Mouse (Mus musculus): Measurements from ENCODE around the gene Cenps. TPM values are rescaled to one million over a fixed set of nuclear protein-coding genes. Genes with fewer than 3 reads are reported as not detected.

Gene Cenps
- polyA plus RNA-seq, 1 experiment from 2014 or later: 44.7 TPM

- Histone ChIP-seq H3K9ac (ENCODE audit: low read depth, low read length) (peak overlapping the region; percentile 69), H3K4me2 (replicated peaks; ENCODE audit: low read depth, low read length) (peak overlapping the region; percentile 53), H3K27me3 (ENCODE audit: control insufficient read depth, insufficient read depth, low read length) (no peaks in the 10 kb centered on the region), H3K9me3 (ENCODE audit: control insufficient read depth, low read length) (no peaks in the 10 kb centered on the region), H3K4me3 (ENCODE audit: low read depth, low read length) (peak overlapping the region; percentile 61), H3K4me1 (replicated peaks; ENCODE audit: control insufficient read depth, insufficient read depth, low read length) (no peaks in the 10 kb centered on the region), H3K27ac (ENCODE audit: low read depth, low read length) (no peak overlapping the region; the same call in 1 of the 2 replicates), H3K36me3 (ENCODE audit: control insufficient read depth, insufficient read depth, low read length) (no peaks in the 10 kb centered on the region)
- ATAC-seq (ENCODE audit: low FRiP score) (no peak), DNase-seq (ENCODE audit: low spot score) (peak; percentile 26)
- 70% methylated on average over 18 of the region's 18 CpGs for WGBS
Observed at GRCm38 (mm10) chr4:149136116-149136850, 1.1 kb downstream of the Cenps start.

GRCm38 (mm10) chr4:149133395-149133794 lies 4.0 kb downstream of the Cenps start:
- H3K4me1 ChIP-seq (replicated peaks; ENCODE audit: control insufficient read depth, insufficient read depth, low read length): no peaks in the 10 kb centered on the region
- H3K36me3 ChIP-seq (ENCODE audit: control insufficient read depth, insufficient read depth, low read length): no peaks in the 10 kb centered on the region
- no peak overlapping the region for H3K4me3 ChIP-seq (ENCODE audit: low read depth, low read length)
- 88% methylated on average over 5 of the region's 5 CpGs for WGBS
- DNase-seq (ENCODE audit: low spot score) (no peak), ATAC-seq (ENCODE audit: low FRiP score) (no peak)
- H3K9me3 ChIP-seq (ENCODE audit: control insufficient read depth, low read length): no peaks in the 10 kb centered on the region
- no peak overlapping the region for H3K4me2 ChIP-seq (replicated peaks; ENCODE audit: low read depth, low read length)
- H3K27me3 ChIP-seq (ENCODE audit: control insufficient read depth, insufficient read depth, low read length): no peaks in the 10 kb centered on the region
- no peak overlapping the region for H3K27ac ChIP-seq (ENCODE audit: low read depth, low read length)
- H3K9ac ChIP-seq (ENCODE audit: low read depth, low read length): no peak overlapping the region

DNA sequence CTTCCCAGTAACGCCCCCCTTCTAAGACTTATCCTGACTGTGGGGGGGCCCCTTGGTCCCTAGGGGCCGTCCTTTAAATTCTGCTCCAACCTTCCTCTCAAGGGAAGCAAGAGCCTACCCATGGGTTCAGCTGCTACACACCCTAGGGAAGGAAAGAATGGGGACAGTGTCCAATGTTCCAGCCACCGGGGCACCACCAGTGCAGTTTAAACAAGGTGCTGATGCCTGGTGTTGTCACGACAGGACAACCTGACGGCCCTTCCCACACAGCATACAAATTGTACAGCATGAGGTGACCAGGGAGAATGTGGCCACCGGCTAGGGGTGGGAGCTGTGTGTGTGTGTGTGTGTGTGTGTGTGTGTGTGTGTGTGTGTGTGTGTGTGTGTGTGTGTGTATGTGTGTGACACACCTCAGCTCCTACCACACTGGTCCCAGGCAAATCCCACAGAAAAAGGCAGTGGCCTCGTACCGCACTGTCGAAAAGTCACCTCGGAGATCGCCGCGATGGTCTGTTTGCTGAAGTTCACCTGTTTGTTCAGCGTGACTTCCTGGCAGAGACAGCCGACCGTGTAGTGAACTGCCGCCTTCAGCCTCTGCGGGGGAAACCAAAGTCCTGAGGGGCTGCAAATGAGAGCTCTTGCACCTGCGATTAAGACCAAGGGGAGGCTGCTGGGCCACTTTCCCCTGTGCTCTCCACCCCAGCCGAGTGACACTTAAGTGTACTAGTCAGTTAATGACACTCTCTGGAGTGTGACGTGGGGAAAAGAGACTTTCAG lies 5.5 kb downstream of the Cenps start:
- H3K9ac ChIP-seq (ENCODE audit: low read depth, low read length): no peak overlapping the region
- no peak for ATAC-seq (ENCODE audit: low FRiP score)
- H3K27me3 ChIP-seq (ENCODE audit: control insufficient read depth, insufficient read depth, low read length): no peaks in the 10 kb centered on the region
- 88% methylated on average over 21 of the region's 21 CpGs for WGBS
- H3K9me3 ChIP-seq (ENCODE audit: control insufficient read depth, low read length): no peaks in the 10 kb centered on the region
- no peak overlapping the region for H3K27ac ChIP-seq (ENCODE audit: low read depth, low read length)
- H3K4me2 ChIP-seq (replicated peaks; ENCODE audit: low read depth, low read length): no peak overlapping the region
- H3K4me3 ChIP-seq (ENCODE audit: low read depth, low read length): no peak overlapping the region
- H3K4me1 ChIP-seq (replicated peaks; ENCODE audit: control insufficient read depth, insufficient read depth, low read length): no peaks in the 10 kb centered on the region
- H3K36me3 ChIP-seq (ENCODE audit: control insufficient read depth, insufficient read depth, low read length): no peaks in the 10 kb centered on the region
- no peak for DNase-seq (ENCODE audit: low spot score)

DNA sequence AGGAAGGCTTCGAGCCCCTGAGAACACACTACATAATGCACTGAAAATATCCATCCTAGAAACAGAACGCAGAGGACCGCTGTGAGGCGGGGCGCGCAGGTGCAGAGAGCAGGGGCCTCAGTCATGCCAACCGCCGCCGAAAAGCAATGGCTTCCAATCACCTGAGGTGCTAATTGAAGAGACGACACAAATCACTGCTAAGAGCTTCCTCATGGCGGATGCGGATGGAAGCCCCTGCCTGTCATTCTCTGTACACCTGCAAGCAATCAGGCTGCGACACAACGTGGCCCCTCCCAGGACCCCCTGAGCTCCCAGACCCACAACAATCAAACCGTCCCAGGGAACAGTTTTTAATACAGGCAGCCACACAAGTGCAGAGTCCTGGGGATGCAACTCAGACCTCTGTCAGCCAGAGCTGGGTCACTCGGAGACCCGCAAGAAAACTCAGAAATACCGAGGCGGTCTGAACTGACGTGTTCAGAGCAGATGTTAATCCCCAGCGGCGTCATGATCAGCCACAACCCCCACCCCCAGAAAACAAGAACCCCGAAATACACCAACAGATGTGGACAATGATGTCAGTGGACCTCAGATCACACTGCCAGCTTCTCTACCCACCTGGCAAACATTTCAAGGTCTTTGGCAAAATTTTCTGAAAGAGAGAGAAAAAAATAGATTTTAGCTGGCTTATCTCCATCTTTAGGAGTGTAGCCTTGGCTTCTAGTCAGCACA lies 6.2 kb downstream of the Cenps start:
- H3K4me2 ChIP-seq (replicated peaks; ENCODE audit: low read depth, low read length): no peak overlapping the region
- WGBS: 89% methylated on average over 23 of the region's 23 CpGs
- ATAC-seq (ENCODE audit: low FRiP score) (no peak), DNase-seq (ENCODE audit: low spot score) (no peak)
- no peaks in the 10 kb centered on the region for H3K27me3 ChIP-seq (ENCODE audit: control insufficient read depth, insufficient read depth, low read length)
- no peak overlapping the region for H3K4me3 ChIP-seq (ENCODE audit: low read depth, low read length)
- no peaks in the 10 kb centered on the region for H3K9me3 ChIP-seq (ENCODE audit: control insufficient read depth, low read length)
- no peak overlapping the region for H3K27ac ChIP-seq (ENCODE audit: low read depth, low read length)
- H3K9ac ChIP-seq (ENCODE audit: low read depth, low read length): no peak overlapping the region
- no peaks in the 10 kb centered on the region for H3K36me3 ChIP-seq (ENCODE audit: control insufficient read depth, insufficient read depth, low read length)
- no peaks in the 10 kb centered on the region for H3K4me1 ChIP-seq (replicated peaks; ENCODE audit: control insufficient read depth, insufficient read depth, low read length)

DNA sequence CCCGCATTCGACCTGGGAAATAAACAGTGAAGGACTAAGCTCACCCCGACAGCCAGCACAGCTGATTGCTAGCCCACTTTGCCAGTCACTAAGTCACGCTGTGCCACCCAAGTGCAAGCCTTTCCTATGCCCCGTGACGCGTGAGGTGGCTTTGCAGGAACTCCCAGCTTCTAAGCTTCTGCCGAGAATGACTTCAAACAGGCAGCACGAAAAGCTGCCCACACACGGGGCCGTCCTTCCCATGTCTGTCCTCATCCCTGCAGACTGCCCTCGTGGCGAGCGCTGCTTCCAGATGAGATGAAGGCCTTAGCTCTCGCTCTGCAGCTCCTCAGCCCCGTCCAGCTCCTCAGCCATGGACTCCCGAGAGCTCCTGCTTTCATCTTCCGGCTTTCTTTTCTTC lies 9.0 kb downstream of the Cenps start:
- Histone ChIP-seq H3K27me3 (ENCODE audit: control insufficient read depth, insufficient read depth, low read length) (no peaks in the 10 kb centered on the region), H3K9ac (ENCODE audit: low read depth, low read length) (no peak overlapping the region), H3K27ac (ENCODE audit: low read depth, low read length) (no peak overlapping the region), H3K4me3 (ENCODE audit: low read depth, low read length) (no peak overlapping the region), H3K4me2 (replicated peaks; ENCODE audit: low read depth, low read length) (no peak overlapping the region), H3K4me1 (replicated peaks; ENCODE audit: control insufficient read depth, insufficient read depth, low read length) (no peaks in the 10 kb centered on the region), H3K9me3 (ENCODE audit: control insufficient read depth, low read length) (no peaks in the 10 kb centered on the region), H3K36me3 (ENCODE audit: control insufficient read depth, insufficient read depth, low read length) (no peaks in the 10 kb centered on the region)
- no peak for ATAC-seq (ENCODE audit: low FRiP score)
- 77% methylated on average over 18 of the region's 18 CpGs for WGBS
- DNase-seq (ENCODE audit: low spot score): no peak

GRCm38 (mm10) chr4:149126663-149127062 lies 10.8 kb downstream of the Cenps start, which contains the start of gene Cort:
Cort (minus strand) TSS chr4:149126763.
- Histone ChIP-seq H3K9ac (ENCODE audit: low read depth, low read length) (no peak within 1 kb of the TSS), H3K4me1 (replicated peaks; ENCODE audit: control insufficient read depth, insufficient read depth, low read length) (no peaks in the 10 kb centered on the region), H3K27me3 (ENCODE audit: control insufficient read depth, insufficient read depth, low read length) (no peaks in the 10 kb centered on the region), H3K4me3 (ENCODE audit: low read depth, low read length) (no peak within 1 kb of the TSS), H3K9me3 (ENCODE audit: control insufficient read depth, low read length) (no peaks in the 10 kb centered on the region), H3K36me3 (ENCODE audit: control insufficient read depth, insufficient read depth, low read length) (no peaks in the 10 kb centered on the region), H3K27ac (ENCODE audit: low read depth, low read length) (no peak within 1 kb of the TSS), H3K4me2 (replicated peaks; ENCODE audit: low read depth, low read length) (no peak within 1 kb of the TSS)
- WGBS: 87% methylated on average over 11 of the region's 11 CpGs
- ATAC-seq (ENCODE audit: low FRiP score) (no peak), DNase-seq (ENCODE audit: low spot score) (no peak)

DNA sequence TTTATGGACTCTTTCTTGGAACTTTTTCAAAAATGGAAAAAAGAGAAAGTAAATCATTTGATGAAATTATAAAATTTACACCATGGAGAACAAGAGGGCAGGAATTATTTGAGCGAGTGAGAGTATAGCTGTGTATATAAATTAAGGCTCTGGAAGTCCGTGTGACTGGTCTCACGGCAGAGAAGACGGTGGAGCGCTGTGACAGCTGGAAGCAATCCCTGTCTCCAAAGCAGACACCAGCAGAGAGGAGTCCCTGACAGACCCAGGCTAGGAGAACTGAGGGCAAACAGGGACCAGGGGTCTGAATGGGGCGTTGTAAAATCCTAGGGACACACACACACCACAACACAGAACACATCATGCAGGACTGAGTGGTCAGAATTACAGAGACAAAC lies 11.3 kb downstream of the Cenps start:
- Histone ChIP-seq H3K27me3 (ENCODE audit: control insufficient read depth, insufficient read depth, low read length) (no peaks in the 10 kb centered on the region), H3K4me2 (replicated peaks; ENCODE audit: low read depth, low read length) (no peak overlapping the region), H3K36me3 (ENCODE audit: control insufficient read depth, insufficient read depth, low read length) (no peaks in the 10 kb centered on the region), H3K9me3 (ENCODE audit: control insufficient read depth, low read length) (no peaks in the 10 kb centered on the region), H3K27ac (ENCODE audit: low read depth, low read length) (no peak overlapping the region), H3K4me3 (ENCODE audit: low read depth, low read length) (no peak overlapping the region), H3K4me1 (replicated peaks; ENCODE audit: control insufficient read depth, insufficient read depth, low read length) (no peaks in the 10 kb centered on the region), H3K9ac (ENCODE audit: low read depth, low read length) (no peak overlapping the region)
- ATAC-seq (ENCODE audit: low FRiP score): no peak
- DNase-seq (ENCODE audit: low spot score): no peak
- 78% methylated on average over 6 of the region's 6 CpGs for WGBS

DNA sequence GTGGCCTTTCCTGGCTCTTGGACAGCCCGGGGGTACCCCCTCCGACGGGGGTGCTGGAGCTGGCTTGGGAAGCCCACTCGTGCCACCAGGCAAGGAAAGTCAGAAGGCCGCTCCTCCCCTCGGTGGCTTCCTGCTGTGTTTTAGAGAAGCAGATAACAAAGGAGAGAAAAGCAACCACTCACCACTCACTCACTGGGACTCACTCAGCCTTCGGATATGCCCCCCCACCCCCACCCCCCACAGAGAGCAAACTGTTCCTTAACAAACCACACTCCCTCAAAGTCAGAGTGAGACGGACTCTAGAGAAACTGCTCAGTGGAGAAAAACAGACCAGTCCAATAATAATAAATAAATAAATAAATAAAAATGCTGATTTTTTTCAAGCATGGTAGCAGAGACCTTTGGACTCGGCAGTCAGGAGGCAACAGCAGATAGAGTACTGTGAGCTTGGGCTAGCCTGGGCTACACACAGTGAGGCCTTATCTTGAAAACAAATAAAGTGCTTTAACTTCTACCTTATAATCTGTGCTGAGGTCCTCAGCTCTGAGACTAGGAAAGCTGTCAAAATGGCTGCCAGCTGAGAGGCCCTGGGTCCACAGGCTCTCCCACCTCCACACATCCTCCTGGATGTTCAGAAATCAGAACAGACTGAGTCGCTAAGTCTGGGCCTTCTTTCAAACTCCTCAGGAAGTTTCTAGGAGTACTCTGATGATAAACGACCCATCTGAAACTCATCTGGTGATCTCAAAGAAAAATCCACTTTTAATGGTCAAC lies 11.9 kb downstream of the Cenps start:
- DNase-seq (ENCODE audit: low spot score) (no peak), ATAC-seq (ENCODE audit: low FRiP score) (no peak)
- Histone ChIP-seq H3K4me1 (replicated peaks; ENCODE audit: control insufficient read depth, insufficient read depth, low read length) (no peaks in the 10 kb centered on the region), H3K36me3 (ENCODE audit: control insufficient read depth, insufficient read depth, low read length) (no peaks in the 10 kb centered on the region), H3K4me3 (ENCODE audit: low read depth, low read length) (no peak overlapping the region), H3K27ac (ENCODE audit: low read depth, low read length) (no peak overlapping the region), H3K9me3 (ENCODE audit: control insufficient read depth, low read length) (no peaks in the 10 kb centered on the region), H3K27me3 (ENCODE audit: control insufficient read depth, insufficient read depth, low read length) (no peaks in the 10 kb centered on the region), H3K9ac (ENCODE audit: low read depth, low read length) (no peak overlapping the region), H3K4me2 (replicated peaks; ENCODE audit: low read depth, low read length) (no peak overlapping the region)
- 39% methylated on average over 11 of the region's 11 CpGs for WGBS
